Mouse (Mus musculus): ENCODE data around the gene Lyl1. TPM values are rescaled to one million over a fixed set of nuclear protein-coding genes. Genes with fewer than 3 reads are reported as not detected.

Gene Lyl1
- total and polyA plus RNA-seq, 3 experiments = 88.7 to 149 (median 136) TPM

- no peak overlapping the region for H3K27ac ChIP-seq (ENCODE audit: control insufficient read depth, low read depth, low read length)
- H3K9me3 ChIP-seq (replicated peaks; ENCODE audit: insufficient read depth, low read length) = no peaks in the 10 kb centered on the region
- H3K36me3 ChIP-seq (ENCODE audit: control insufficient read depth in 1 of 2, insufficient read depth in 2 of 2, low read length in 2 of 2) = peaks cover 6 to 14% of the 10 kb centered on the region in 2 experiments; a peak in 3 of 4 replicates
- no peak overlapping the region for H3K4me3 ChIP-seq (ENCODE audit: control insufficient read depth in 1 of 2, insufficient read depth in 1 of 2, low read depth in 2 of 2, low read length in 2 of 2)
- peaks cover 63% of the 10 kb centered on the region for H3K79me2 ChIP-seq (ENCODE audit: control insufficient read depth, insufficient read depth, low read length, poor library complexity)
- no peak for DNase-seq (ENCODE audit: low read depth, low spot score)
- no peaks in the 10 kb centered on the region for H3K27me3 ChIP-seq (ENCODE audit: control insufficient read depth in 1 of 2, insufficient read depth in 2 of 2, low read length in 2 of 2)
- H3K4me1 ChIP-seq (ENCODE audit: control insufficient read depth in 1 of 2, insufficient read depth in 2 of 2, low read length in 2 of 2) = peaks cover 0 to 7% of the 10 kb centered on the region in 2 experiments; a peak in 2 of 4 replicates
- H3K9ac ChIP-seq (ENCODE audit: control insufficient read depth, low read depth, low read length, poor library complexity, severe bottlenecking) = no peak overlapping the region
- TF ChIP-seq ZC3H11A (IDR thresholded peaks at IDR 0.05; ENCODE audit: low read depth, low read length) (no peak), MEF2A (IDR thresholded peaks at IDR 0.05; ENCODE audit: extremely low read depth, insufficient replicate concordance, low read depth, low read length, poor library complexity, severe bottlenecking) (no peak), ZMIZ1 (IDR thresholded peaks at IDR 0.05; ENCODE audit: low read depth, low read length) (no peak), USF1 (IDR thresholded peaks at IDR 0.05; ENCODE audit: low read depth, low read length) (no peak), POLR2A (IDR thresholded peaks at IDR 0.05; ENCODE audit: control insufficient read depth in 1 of 2, insufficient read depth in 1 of 2, low read depth in 1 of 2, low read length in 2 of 2, poor library complexity in 1 of 2) (no peak), ELF1 (IDR thresholded peaks at IDR 0.05; ENCODE audit: low read depth, low read length) (no peak), USF2 (IDR thresholded peaks at IDR 0.05; ENCODE audit: borderline replicate concordance in 1 of 2, insufficient read depth in 1 of 2, low read depth in 1 of 2, low read length in 2 of 2) (no peak), ZKSCAN1 (IDR thresholded peaks at IDR 0.05; ENCODE audit: low read depth, low read length) (no peak), KAT2A (conservative IDR thresholded peaks at IDR 0.05; ENCODE audit: low read depth, low read length) (no peak), CTCF (IDR thresholded peaks at IDR 0.05 in 2 of 3, conservative IDR thresholded peaks at IDR 0.05 in 1 of 3; ENCODE audit: control insufficient read depth in 1 of 3, insufficient read depth in 1 of 3, low read depth in 2 of 3, low read length in 3 of 3, poor library complexity in 1 of 3, severe bottlenecking in 1 of 3) (no peak), RAD21 (IDR thresholded peaks at IDR 0.05; ENCODE audit: low read depth, low read length) (no peak), POLR2AphosphoS2 (IDR thresholded peaks at IDR 0.05; ENCODE audit: low read length) (no peak), POLR2AphosphoS5 (IDR thresholded peaks at IDR 0.05; ENCODE audit: borderline replicate concordance, low read depth, low read length) (no peak), JUND (IDR thresholded peaks at IDR 0.05; ENCODE audit: low read depth, low read length) (no peak), UBTF (IDR thresholded peaks at IDR 0.05; ENCODE audit: borderline replicate concordance, insufficient read depth, low read depth, low read length) (no peak)
These were observed 19.0 kb upstream of the Lyl1 start for GRCm38 (mm10) chr8:84682257-84682656.

GRCm38 (mm10) chr8:84684537-84684936 lies 16.7 kb upstream of the Lyl1 start:
- peaks cover 5 to 10% of the 10 kb centered on the region in 2 experiments; a peak in 3 of 4 replicates for H3K36me3 ChIP-seq (ENCODE audit: control insufficient read depth in 1 of 2, insufficient read depth in 2 of 2, low read length in 2 of 2)
- no peak overlapping the region for H3K4me3 ChIP-seq (ENCODE audit: control insufficient read depth in 1 of 2, insufficient read depth in 1 of 2, low read depth in 2 of 2, low read length in 2 of 2)
- H3K79me2 ChIP-seq (ENCODE audit: control insufficient read depth, insufficient read depth, low read length, poor library complexity) = peaks cover 76% of the 10 kb centered on the region
- no peak for DNase-seq (ENCODE audit: low read depth, low spot score)
- H3K27ac ChIP-seq (ENCODE audit: control insufficient read depth, low read depth, low read length) = no peak overlapping the region
- TF ChIP-seq POLR2A (IDR thresholded peaks at IDR 0.05; ENCODE audit: control insufficient read depth in 1 of 2, insufficient read depth in 1 of 2, low read depth in 1 of 2, low read length in 2 of 2, poor library complexity in 1 of 2) (no peak), TAL1 (IDR thresholded peaks at IDR 0.05; ENCODE audit: low read length) (no peak), TBP (IDR thresholded peaks at IDR 0.05; ENCODE audit: low read depth, low read length) (no peak), MAX (IDR thresholded peaks at IDR 0.05; ENCODE audit: low read length) (no peak)
- no peaks in the 10 kb centered on the region for H3K9me3 ChIP-seq (replicated peaks; ENCODE audit: insufficient read depth, low read length)
- H3K9ac ChIP-seq (ENCODE audit: control insufficient read depth, low read depth, low read length, poor library complexity, severe bottlenecking) = no peak overlapping the region
- H3K4me1 ChIP-seq (ENCODE audit: control insufficient read depth in 1 of 2, insufficient read depth in 2 of 2, low read length in 2 of 2) = peaks cover 0 to 7% of the 10 kb centered on the region in 2 experiments; a peak in 2 of 4 replicates
- H3K27me3 ChIP-seq (ENCODE audit: control insufficient read depth in 1 of 2, insufficient read depth in 2 of 2, low read length in 2 of 2) = no peaks in the 10 kb centered on the region
